Mouse (Mus musculus) liver, embryonic 14.5 days (tissue): ENCODE results near the gene Ube2i.

Source experiments
- CTCF ChIP-seq: IDR thresholded peaks from 2 replicates; pipeline ENCODE4 v1.5.1; 2016; ENCODE audit warnings: antibody characterized with exemption, low read depth, control low read depth
- EP300 ChIP-seq: IDR thresholded peaks from 2 replicates; pipeline ENCODE4 v1.6.1; 2016; ENCODE audit warnings: antibody characterized with exemption, low read depth

DNA sequence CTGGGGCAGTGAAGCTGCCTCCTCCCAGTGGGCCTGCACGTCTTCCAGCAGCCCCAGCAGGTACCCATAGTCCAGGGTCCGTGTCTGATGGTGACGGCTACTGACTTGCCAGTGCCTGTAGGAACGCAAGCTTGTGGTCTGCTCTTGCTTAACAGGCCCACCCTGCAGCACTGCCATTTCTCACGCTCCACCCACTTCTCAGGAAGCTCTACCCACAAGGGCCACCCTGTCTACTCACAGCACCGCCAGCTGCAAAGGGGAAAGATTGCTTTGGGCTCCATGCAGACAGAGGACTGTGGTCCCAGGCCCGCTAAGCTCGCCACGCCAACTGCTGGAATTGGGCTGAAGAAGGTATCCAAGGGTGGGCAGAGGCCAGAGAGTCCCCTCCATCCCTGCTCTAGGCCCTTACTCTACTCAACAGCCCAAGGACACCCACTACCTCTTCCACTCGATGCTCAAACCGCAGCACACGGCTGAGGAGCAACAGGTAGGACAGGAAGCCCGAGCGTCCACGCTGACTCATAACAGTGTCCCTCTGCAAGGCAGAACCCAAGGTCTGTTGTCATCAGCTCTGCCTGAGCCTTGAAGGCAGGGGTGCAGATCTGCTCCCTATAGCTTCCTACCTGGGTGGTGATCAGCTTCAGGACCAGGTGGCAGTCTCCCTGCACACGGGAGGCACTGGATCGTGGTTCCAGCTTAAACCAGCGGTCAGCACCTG, 26.2 kb downstream of the Ube2i start:
- TF ChIP-seq CTCF, result no peak
- no peak for TF ChIP-seq EP300
